Mouse (Mus musculus) olfactory bulb, adult 2 months (tissue): ENCODE measurements at regions not wholly inside any gene's neighbourhood (a gene's known extent, or its start where the extent isn't known, plus 50 kb on each side); places are given as distances from the start of the nearest gene placed in this dataset.

Experiments
- CTCF ChIP-seq: fragments of 200-500 bp; IDR thresholded peaks from 2 replicates; pipeline ENCODE4 v1.5.1; 2012; ENCODE audit warnings: low read depth, mild to moderate bottlenecking, low read length, moderate library complexity; ENCODE audit not compliant: insufficient read depth
- POLR2A ChIP-seq: fragments of 200-500 bp; IDR thresholded peaks from 2 replicates; pipeline ENCODE4 v1.6.1; 2012; ENCODE audit warnings: mild to moderate bottlenecking, low read depth, low read length, moderate library complexity; ENCODE audit not compliant: insufficient read depth

DNA sequence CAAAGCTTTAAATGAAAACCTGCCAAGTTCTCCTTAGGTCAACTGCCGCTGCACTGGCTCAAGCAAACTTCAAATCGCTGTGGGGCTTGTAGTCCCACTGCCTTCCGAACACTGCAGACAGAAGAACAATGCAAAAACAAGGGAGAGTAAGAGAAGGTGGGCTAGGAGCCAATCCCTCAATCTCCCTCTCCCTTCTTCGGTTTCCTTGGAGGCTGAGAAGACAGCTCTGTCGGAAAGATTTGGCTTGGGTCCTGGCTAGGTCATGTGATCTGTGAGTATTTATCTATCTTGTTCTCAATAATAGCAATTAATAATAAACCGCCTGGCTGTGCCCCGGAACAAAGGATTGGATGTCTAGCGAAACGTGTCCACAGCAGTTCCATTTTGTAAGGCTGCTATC, 147.6 kb downstream of the Gas1 start:
- TF ChIP-seq CTCF: no peak
- TF ChIP-seq POLR2A: no peak
